Mouse (Mus musculus): ENCODE measurements around the gene Zkscan4.

- no peak for TF ChIP-seq CTCF (IDR thresholded peaks at IDR 0.05; ENCODE audit: extremely low read depth, insufficient read depth, low read length)
- peak; percentile 85 for TF ChIP-seq POLR2A (IDR thresholded peaks at IDR 0.05; ENCODE audit: extremely low read depth, insufficient read depth, low read length)
Measured at GRCm38 (mm10) chr13:21453449-21453848, 25.3 kb upstream of the Zkscan4 start, which contains the start of gene Zscan26.

Data from cortical plate, adult 2 months (tissue).